Mouse (Mus musculus): Measurements from ENCODE around the gene Cela3b. TPM values are rescaled to one million over a fixed set of nuclear protein-coding genes. Genes with fewer than 3 reads are reported as not detected.

The Cela3b gene
- total RNA-seq, 2 experiments from 2014 or later: not detected

GRCm38 (mm10) chr4:137375314-137376278, 54.7 kb downstream of the Cela3b start:
- peak; percentile 69 for DNase-seq
- intact Hi-C loops (cut with DNase I): no loop called here
- H3K4me3 ChIP-seq: peak overlapping the region; percentile 41
- no peak for TF ChIP-seq CTCF (IDR thresholded peaks at IDR 0.05)
- H3K27ac ChIP-seq: peak overlapping the region; percentile 92

DNA sequence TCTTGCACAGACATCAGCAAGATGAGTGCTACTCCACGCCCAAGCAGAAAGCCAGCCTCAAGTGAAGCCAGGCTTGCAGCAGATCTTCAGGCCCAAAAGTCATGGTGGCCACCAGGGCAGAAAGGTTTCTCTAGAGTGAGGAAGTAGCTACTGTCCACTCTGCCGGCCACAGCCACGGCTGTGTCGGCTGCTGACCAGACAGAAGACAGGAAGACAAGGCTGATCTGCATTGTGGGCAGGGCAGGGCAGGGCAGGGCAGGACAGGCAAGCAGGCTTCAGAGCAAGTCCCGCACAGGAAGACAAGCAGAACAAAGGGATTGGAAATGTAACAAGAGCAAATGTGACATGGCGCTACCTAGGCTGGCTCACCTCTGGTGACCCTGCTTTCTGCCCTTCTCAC, 56.6 kb downstream of the Cela3b start:
- Histone ChIP-seq H3K27ac (peak overlapping the region; percentile 84), H3K4me3 (no peak overlapping the region)
- no peak for TF ChIP-seq CTCF (IDR thresholded peaks at IDR 0.05)
- no peak for DNase-seq
- intact Hi-C loops (cut with DNase I): no loop called here

DNA sequence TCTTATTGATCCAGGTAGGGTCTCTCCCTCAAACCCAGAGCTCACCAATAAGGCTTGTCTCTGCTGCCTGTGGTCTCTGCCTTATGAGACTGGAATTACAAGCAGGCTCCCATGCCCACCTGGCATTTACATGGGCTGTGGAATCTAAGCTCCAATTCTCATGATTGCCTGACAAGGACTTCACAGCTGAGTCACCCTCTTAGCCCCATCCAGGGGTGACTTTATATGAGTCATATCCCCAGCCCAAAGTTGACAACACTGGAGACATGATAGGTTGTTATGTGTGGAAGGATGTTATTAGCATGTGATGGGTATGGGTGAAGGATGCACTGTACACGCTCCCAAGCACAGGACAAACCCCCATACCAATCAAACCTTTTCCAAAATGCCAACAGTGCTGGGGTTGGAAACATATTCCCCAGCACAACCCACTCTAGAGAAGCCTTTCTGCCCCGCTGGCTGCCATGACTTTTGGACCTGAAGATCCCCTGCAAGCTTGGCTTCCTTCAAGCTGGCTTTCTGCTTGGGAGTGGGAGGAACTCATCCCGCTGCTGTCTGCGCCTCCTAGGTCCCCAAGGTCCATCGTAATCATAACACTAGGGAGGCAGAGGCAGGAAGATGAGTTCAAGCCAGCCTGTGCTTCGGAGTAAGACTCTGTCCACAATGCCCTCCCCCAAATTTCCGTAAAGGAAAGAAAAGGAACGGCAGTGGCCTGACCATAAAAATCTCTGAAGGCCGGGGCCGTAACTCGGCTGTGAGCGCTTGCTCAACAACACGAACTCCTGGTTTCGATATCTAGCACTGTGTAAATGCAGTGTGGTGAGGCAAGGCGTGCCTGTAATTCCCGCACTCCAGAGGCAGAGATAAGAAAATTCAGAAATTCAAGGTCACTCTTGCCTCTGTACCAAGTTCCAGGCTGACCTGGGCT, 58.5 kb downstream of the Cela3b start:
- intact Hi-C loops (cut with DNase I): no loop called here

More for the DNA sequence above, 58.5 kb downstream of the Cela3b start:
- no peak for DNase-seq
- no peak for TF ChIP-seq CTCF (IDR thresholded peaks at IDR 0.05)
- Histone ChIP-seq H3K27ac (peak overlapping the region; percentile 84), H3K4me3 (peak overlapping the region; percentile 34)

Other genes starting within 250 kb of the Cela3b start
- gene Wnt4, start 153.1 kb downstream of the Cela3b start, total RNA-seq (2021): 10 to 100 TPM in 1 of 2 experiments, 1 to 10 TPM in 1; 9.2 to 13.0 TPM
- gene Cdc42, start 72.8 kb downstream of the Cela3b start, total RNA-seq (2021): 100 to 1,000 TPM; 169 to 187 TPM
- gene Cela3a, start 20.7 kb downstream of the Cela3b start, total RNA-seq (2021): not detected
- gene 1700013G24Rik, start 22.7 kb upstream of the Cela3b start, total RNA-seq (2021): not detected
- gene Hspg2, start 38.2 kb upstream of the Cela3b start, total RNA-seq (2021): 10 to 100 TPM; 55.2 to 77.5 TPM
- not detected for gene Ldlrad2, start 144.0 kb upstream of the Cela3b start, total RNA-seq (2021)
- 10 to 100 TPM; 28.1 to 36.1 TPM for gene Usp48, start 163.2 kb upstream of the Cela3b start, total RNA-seq (2021)
- 1 to 10 TPM; 4.4 to 8.6 TPM for gene Rap1gap, start 234.2 kb upstream of the Cela3b start, total RNA-seq (2021)

All from gastrocnemius, adult 2 months (tissue).